7 mouse cellular contexts compared by ENCODE assay signal in the genomic region with DNA sequence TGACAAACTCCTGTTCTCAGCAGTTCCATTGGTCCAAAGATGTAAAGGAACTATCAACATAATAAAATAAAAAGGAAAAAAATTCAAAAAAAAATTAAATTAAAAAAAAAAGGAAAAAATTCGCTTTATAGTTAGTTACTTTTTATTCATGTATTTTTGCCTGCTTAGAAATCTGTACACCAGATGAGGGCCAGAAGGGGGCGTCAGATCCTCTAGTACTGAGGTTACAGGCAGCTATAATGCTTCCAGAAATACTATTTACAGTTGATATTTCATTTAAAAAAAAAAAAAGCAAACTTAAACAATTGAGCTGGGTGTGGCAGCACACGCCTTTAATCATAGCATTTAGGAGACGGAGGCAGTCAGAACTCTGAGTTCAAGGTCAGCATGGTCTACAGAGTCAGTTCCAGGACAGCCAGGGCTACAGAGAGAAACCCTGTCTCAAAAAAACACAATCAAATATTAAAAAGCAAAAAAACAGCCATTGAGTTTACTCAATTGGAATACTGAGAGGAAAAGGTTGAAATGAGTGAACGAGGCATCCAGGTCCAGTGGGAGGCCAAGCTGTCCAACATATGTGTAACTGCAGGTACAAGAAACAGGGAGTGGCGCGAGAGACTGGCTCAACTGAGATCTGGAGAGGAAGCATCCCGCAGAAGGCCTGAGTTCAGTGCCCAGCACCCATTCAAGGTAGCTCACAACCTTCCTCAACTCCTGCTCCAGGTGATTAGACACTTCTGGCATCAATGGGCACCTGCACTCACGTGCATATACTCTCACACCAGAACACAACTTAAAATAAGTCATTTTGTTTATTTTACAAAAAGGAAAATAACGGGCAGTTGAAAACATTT. TPM values are rescaled to one million over a fixed set of nuclear protein-coding genes. Genes with fewer than 3 reads are reported as not detected.
DNase-seq lines count a peak whose midpoint lies in the region; ATAC-seq lines count a peak whose summit lies in the region.

No protein-coding gene starts in this region.

- no peaks in the 10 kb centered on the region for H3K27me3 ChIP-seq in embryonic facial prominence, embryonic 10.5 days (replicated peaks; ENCODE audit: low read depth, poor library complexity, severe bottlenecking)
- no peaks in the 10 kb centered on the region for H3K27me3 ChIP-seq in hindbrain, embryonic 16.5 days (replicated peaks; ENCODE audit: control insufficient read depth, insufficient read depth, low read length)
- H3K27me3 ChIP-seq in midbrain, embryonic 12.5 days, result no peaks in the 10 kb centered on the region
- H3K27me3 ChIP-seq in stomach, embryonic 14.5 days (ENCODE audit: control insufficient read depth, insufficient read depth, low read length), result no peaks in the 10 kb centered on the region

- intact Hi-C loops in left cerebral cortex, postnatal 14 days (cut with DNase I), result loop anchor here (5.0 kb wide), 1 partner anchor 83 kb away; no protein-coding TSS in a partner anchor

- H3K4me2 ChIP-seq in hindbrain, embryonic 16.5 days (ENCODE audit: low read length), result peak overlapping the region; percentile 95
- H3K4me2 ChIP-seq in midbrain, embryonic 12.5 days (replicated peaks), result peak overlapping the region; percentile 96
- H3K4me2 ChIP-seq in stomach, embryonic 14.5 days (replicated peaks; ENCODE audit: low read depth, low read length), result peak overlapping the region; percentile 95

- no peaks in the 10 kb centered on the region for H3K9me3 ChIP-seq in embryonic facial prominence, embryonic 10.5 days
- peaks cover 2% of the 10 kb centered on the region for H3K9me3 ChIP-seq in hindbrain, embryonic 16.5 days (ENCODE audit: control insufficient read depth, low read length)
- no peaks in the 10 kb centered on the region for H3K9me3 ChIP-seq in midbrain, embryonic 12.5 days
- no peaks in the 10 kb centered on the region for H3K9me3 ChIP-seq in stomach, embryonic 14.5 days (ENCODE audit: control insufficient read depth, low read depth, low read length)

- no peak overlapping the region for H3K27ac ChIP-seq in embryonic facial prominence, embryonic 10.5 days (replicated peaks)
- H3K27ac ChIP-seq in hindbrain, embryonic 16.5 days (ENCODE audit: low read depth, low read length), result no peak overlapping the region
- H3K27ac ChIP-seq in midbrain, embryonic 12.5 days (replicated peaks), result no peak overlapping the region
- no peak overlapping the region for H3K27ac ChIP-seq in stomach, embryonic 14.5 days (ENCODE audit: low read length)

- H3K4me1 ChIP-seq in embryonic facial prominence, embryonic 10.5 days, result peaks cover 21% of the 10 kb centered on the region
- H3K4me1 ChIP-seq in hindbrain, embryonic 16.5 days (ENCODE audit: control insufficient read depth, insufficient read depth, low read depth, low read length), result peaks cover 9% of the 10 kb centered on the region
- peaks cover 13% of the 10 kb centered on the region for H3K4me1 ChIP-seq in midbrain, embryonic 12.5 days
- H3K4me1 ChIP-seq in stomach, embryonic 14.5 days (ENCODE audit: control insufficient read depth, insufficient read depth, low read length), result peaks cover 3% of the 10 kb centered on the region; the same call in 1 of the 2 replicates

- peak overlapping the region; percentile 98; the same call in 1 of the 2 replicates for H3K9ac ChIP-seq in hindbrain, embryonic 16.5 days (ENCODE audit: low read depth, low read length)
- H3K9ac ChIP-seq in midbrain, embryonic 12.5 days (replicated peaks), result peak overlapping the region; percentile 90; the same call in 1 of the 2 replicates
- H3K9ac ChIP-seq in stomach, embryonic 14.5 days (replicated peaks; ENCODE audit: low read depth, low read length), result no peak overlapping the region

- H3K36me3 ChIP-seq in embryonic facial prominence, embryonic 10.5 days (replicated peaks), result peaks cover 24% of the 10 kb centered on the region
- H3K36me3 ChIP-seq in hindbrain, embryonic 16.5 days (ENCODE audit: control insufficient read depth, insufficient read depth, low read length), result peaks cover 13% of the 10 kb centered on the region
- peaks cover 20% of the 10 kb centered on the region for H3K36me3 ChIP-seq in midbrain, embryonic 12.5 days
- H3K36me3 ChIP-seq in stomach, embryonic 14.5 days (ENCODE audit: control insufficient read depth, insufficient read depth, low read length), result peaks cover 10% of the 10 kb centered on the region

- peak; percentile 54 for DNase-seq in CD4-positive helper T cell, adult 2 months (ENCODE audit: low read depth, low spot score)
- DNase-seq in Muller cell, postnatal 12 days (ENCODE audit: inconsistent ontology term), result peak; percentile 14
- no peak for DNase-seq in embryonic facial prominence, embryonic 10.5 days (ENCODE audit: low spot score)
- DNase-seq in left cerebral cortex, postnatal 14 days (ENCODE audit: low spot score in 2 of 2), result peak; percentile 43 to 62

- H3K4me3 ChIP-seq in embryonic facial prominence, embryonic 10.5 days, result peak overlapping the region; percentile 84
- H3K4me3 ChIP-seq in hindbrain, embryonic 16.5 days (ENCODE audit: low read length), result peak overlapping the region; percentile 76
- peak overlapping the region; percentile 69 for H3K4me3 ChIP-seq in midbrain, embryonic 12.5 days
- peak overlapping the region; percentile 72 for H3K4me3 ChIP-seq in stomach, embryonic 14.5 days (ENCODE audit: low read depth, low read length)

- WGBS in embryonic facial prominence, embryonic 10.5 days, result 62% methylated on average over 10 of the region's 10 CpGs
- 63% methylated on average over 10 of the region's 10 CpGs for WGBS in hindbrain, embryonic 16.5 days
- 66% methylated on average over 10 of the region's 10 CpGs for WGBS in midbrain, embryonic 12.5 days
- WGBS in stomach, embryonic 14.5 days, result 58% methylated on average over 10 of the region's 10 CpGs

- ATAC-seq in hindbrain, embryonic 16.5 days, result no peak
- no peak for ATAC-seq in midbrain, embryonic 12.5 days (ENCODE audit: low FRiP score, low read depth)
- no peak for ATAC-seq in stomach, embryonic 14.5 days (ENCODE audit: insufficient number of reproducible peaks, insufficient read depth, low FRiP score, low read depth)

RNA-seq across cellular contexts. Expression of a gene that starts 2.1 kb away (rescaled TPM):
- 42.0 and 42.2 TPM in 2 replicates for polyA plus RNA-seq in embryonic facial prominence, embryonic 10.5 days (2016; fragmentation: Nextera tagmentation; extraction: Ambion mirVana)
- 112 and 129 TPM in 2 replicates for polyA plus RNA-seq in hindbrain, embryonic 16.5 days (2015; fragmentation: Nextera tagmentation; extraction: Ambion mirVana)
- 10 to 100 TPM; 66.8 to 67.4 TPM for total RNA-seq in left cerebral cortex, postnatal 14 days (2021)
- polyA plus RNA-seq in midbrain, embryonic 12.5 days (2016; fragmentation: Nextera tagmentation; extraction: Ambion mirVana), result 40.4 and 43.5 TPM in 2 replicates
- polyA plus RNA-seq in stomach, embryonic 14.5 days (2014; fragmentation: Nextera tagmentation; extraction: Ambion mirVana), result 52.0 and 60.5 TPM in 2 replicates

RNA-seq across cellular contexts. Expression of a gene that starts 16.4 kb away (rescaled TPM):
- 0.58 and 0.71 TPM in 2 replicates for polyA plus RNA-seq in embryonic facial prominence, embryonic 10.5 days (2016; fragmentation: Nextera tagmentation; extraction: Ambion mirVana)
- polyA plus RNA-seq in hindbrain, embryonic 16.5 days (2015; fragmentation: Nextera tagmentation; extraction: Ambion mirVana), result 0.62 and 0.81 TPM in 2 replicates
- under 1 TPM; 0.49 to 0.64 TPM for total RNA-seq in left cerebral cortex, postnatal 14 days (2021)
- 0.11 and 0.55 TPM in 2 replicates for polyA plus RNA-seq in midbrain, embryonic 12.5 days (2016; fragmentation: Nextera tagmentation; extraction: Ambion mirVana)
- 0.53 TPM in 1 of 2 replicates, not detected in the other for polyA plus RNA-seq in stomach, embryonic 14.5 days (2014; fragmentation: Nextera tagmentation; extraction: Ambion mirVana)

RNA-seq across cellular contexts. Expression of a gene that starts 31.4 kb away (rescaled TPM):
- polyA plus RNA-seq in embryonic facial prominence, embryonic 10.5 days (2016; fragmentation: Nextera tagmentation; extraction: Ambion mirVana), result 0.24 and 0.28 TPM in 2 replicates
- polyA plus RNA-seq in hindbrain, embryonic 16.5 days (2015; fragmentation: Nextera tagmentation; extraction: Ambion mirVana), result 0.07 and 0.10 TPM in 2 replicates
- 1 to 10 TPM; 1.2 to 1.5 TPM for total RNA-seq in left cerebral cortex, postnatal 14 days (2021)
- 0.11 and 0.26 TPM in 2 replicates for polyA plus RNA-seq in midbrain, embryonic 12.5 days (2016; fragmentation: Nextera tagmentation; extraction: Ambion mirVana)
- polyA plus RNA-seq in stomach, embryonic 14.5 days (2014; fragmentation: Nextera tagmentation; extraction: Ambion mirVana), result 0.11 and 0.25 TPM in 2 replicates

RNA-seq across cellular contexts. Expression of a gene that starts 32.1 kb away (rescaled TPM):
- 44.1 TPM in 2 replicates for polyA plus RNA-seq in embryonic facial prominence, embryonic 10.5 days (2016; fragmentation: Nextera tagmentation; extraction: Ambion mirVana)
- polyA plus RNA-seq in hindbrain, embryonic 16.5 days (2015; fragmentation: Nextera tagmentation; extraction: Ambion mirVana), result 17.3 and 21.4 TPM in 2 replicates
- total RNA-seq in left cerebral cortex, postnatal 14 days (2021), result 10 to 100 TPM; 46.0 to 48.1 TPM
- 30.7 and 32.4 TPM in 2 replicates for polyA plus RNA-seq in midbrain, embryonic 12.5 days (2016; fragmentation: Nextera tagmentation; extraction: Ambion mirVana)
- 35.6 and 37.8 TPM in 2 replicates for polyA plus RNA-seq in stomach, embryonic 14.5 days (2014; fragmentation: Nextera tagmentation; extraction: Ambion mirVana)
